Mouse (Mus musculus): Measurements from ENCODE around the gene Fgf18. TPM values are rescaled to one million over a fixed set of nuclear protein-coding genes. Genes with fewer than 3 reads are reported as not detected.
A peak's percentile ranks its signal among the peaks of the same experiment; 100 is the strongest.

Fgf18 gene
- polyA plus RNA-seq, 1 experiment from 2014 or later = 3.9 TPM

- Histone ChIP-seq H3K4me3 (ENCODE audit: low read depth, low read length) (no peak overlapping the region), H3K27me3 (replicated peaks; ENCODE audit: control insufficient read depth, insufficient read depth, low read length) (no peaks in the 10 kb centered on the region), H3K4me2 (ENCODE audit: low read length) (no peak overlapping the region), H3K36me3 (ENCODE audit: control insufficient read depth, insufficient read depth, low read length) (no peaks in the 10 kb centered on the region), H3K9ac (ENCODE audit: low read length) (no peak overlapping the region), H3K9me3 (replicated peaks; ENCODE audit: control insufficient read depth, low read length) (no peaks in the 10 kb centered on the region), H3K4me1 (ENCODE audit: control insufficient read depth, insufficient read depth, low read length) (no peaks in the 10 kb centered on the region), H3K27ac (ENCODE audit: low read depth, low read length) (0 out of 2 replicates have a peak overlapping the region, but pooled peaks have one; percentile 9)
- peak; percentile 60 for DNase-seq (ENCODE audit: low spot score)
- WGBS = 51% methylated on average over 6 of the region's 6 CpGs
- ATAC-seq = no peak
Measured at GRCm38 (mm10) chr11:33089856-33090255, 57.3 kb downstream of the Fgf18 start.

GRCm38 (mm10) chr11:33088181-33088580 is 59.0 kb downstream of the Fgf18 start:
- H3K27ac ChIP-seq (ENCODE audit: low read depth, low read length) = no peak overlapping the region
- WGBS = 38% methylated on average over 1 of the region's 1 CpGs
- DNase-seq (ENCODE audit: low spot score) = no peak
- no peaks in the 10 kb centered on the region for H3K4me1 ChIP-seq (ENCODE audit: control insufficient read depth, insufficient read depth, low read length)
- no peaks in the 10 kb centered on the region for H3K27me3 ChIP-seq (replicated peaks; ENCODE audit: control insufficient read depth, insufficient read depth, low read length)
- no peak for ATAC-seq
- no peaks in the 10 kb centered on the region for H3K36me3 ChIP-seq (ENCODE audit: control insufficient read depth, insufficient read depth, low read length)
- H3K4me2 ChIP-seq (ENCODE audit: low read length) = no peak overlapping the region
- no peak overlapping the region for H3K4me3 ChIP-seq (ENCODE audit: low read depth, low read length)
- H3K9me3 ChIP-seq (replicated peaks; ENCODE audit: control insufficient read depth, low read length) = no peaks in the 10 kb centered on the region
- H3K9ac ChIP-seq (ENCODE audit: low read length) = no peak overlapping the region

GRCm38 (mm10) chr11:33086046-33086445 is 61.2 kb downstream of the Fgf18 start:
- ATAC-seq = no peak
- Histone ChIP-seq H3K36me3 (ENCODE audit: control insufficient read depth, insufficient read depth, low read length) (no peaks in the 10 kb centered on the region), H3K4me3 (ENCODE audit: low read depth, low read length) (no peak overlapping the region), H3K9ac (ENCODE audit: low read length) (no peak overlapping the region), H3K4me2 (ENCODE audit: low read length) (no peak overlapping the region), H3K27ac (ENCODE audit: low read depth, low read length) (no peak overlapping the region), H3K4me1 (ENCODE audit: control insufficient read depth, insufficient read depth, low read length) (no peaks in the 10 kb centered on the region), H3K9me3 (replicated peaks; ENCODE audit: control insufficient read depth, low read length) (no peaks in the 10 kb centered on the region), H3K27me3 (replicated peaks; ENCODE audit: control insufficient read depth, insufficient read depth, low read length) (no peaks in the 10 kb centered on the region)
- no peak for DNase-seq (ENCODE audit: low spot score)
- WGBS = 92% methylated on average over 1 of the region's 1 CpGs

- Histone ChIP-seq H3K4me2 (ENCODE audit: low read length) (no peak overlapping the region), H3K4me3 (ENCODE audit: low read depth, low read length) (no peak overlapping the region), H3K36me3 (ENCODE audit: control insufficient read depth, insufficient read depth, low read length) (no peaks in the 10 kb centered on the region), H3K4me1 (ENCODE audit: control insufficient read depth, insufficient read depth, low read length) (no peaks in the 10 kb centered on the region), H3K9ac (ENCODE audit: low read length) (no peak overlapping the region), H3K9me3 (replicated peaks; ENCODE audit: control insufficient read depth, low read length) (no peaks in the 10 kb centered on the region), H3K27me3 (replicated peaks; ENCODE audit: control insufficient read depth, insufficient read depth, low read length) (no peaks in the 10 kb centered on the region), H3K27ac (ENCODE audit: low read depth, low read length) (no peak overlapping the region)
- DNase-seq (ENCODE audit: low spot score) (no peak), ATAC-seq (no peak)
- WGBS = 90% methylated on average over 4 of the region's 4 CpGs
Measured at GRCm38 (mm10) chr11:33085514-33085913, 61.7 kb downstream of the Fgf18 start.

GRCm38 (mm10) chr11:33085054-33085453 is 62.1 kb downstream of the Fgf18 start:
- no peak overlapping the region for H3K9ac ChIP-seq (ENCODE audit: low read length)
- H3K4me1 ChIP-seq (ENCODE audit: control insufficient read depth, insufficient read depth, low read length) = no peaks in the 10 kb centered on the region
- ATAC-seq (no peak), DNase-seq (ENCODE audit: low spot score) (no peak)
- H3K27me3 ChIP-seq (replicated peaks; ENCODE audit: control insufficient read depth, insufficient read depth, low read length) = no peaks in the 10 kb centered on the region
- H3K4me3 ChIP-seq (ENCODE audit: low read depth, low read length) = no peak overlapping the region
- H3K27ac ChIP-seq (ENCODE audit: low read depth, low read length) = no peak overlapping the region
- 92% methylated on average over 3 of the region's 3 CpGs for WGBS
- H3K9me3 ChIP-seq (replicated peaks; ENCODE audit: control insufficient read depth, low read length) = no peaks in the 10 kb centered on the region
- H3K36me3 ChIP-seq (ENCODE audit: control insufficient read depth, insufficient read depth, low read length) = no peaks in the 10 kb centered on the region
- H3K4me2 ChIP-seq (ENCODE audit: low read length) = no peak overlapping the region

GRCm38 (mm10) chr11:33084041-33084440 is 63.2 kb downstream of the Fgf18 start:
- Histone ChIP-seq H3K9ac (ENCODE audit: low read length) (no peak overlapping the region), H3K27ac (ENCODE audit: low read depth, low read length) (no peak overlapping the region), H3K4me1 (ENCODE audit: control insufficient read depth, insufficient read depth, low read length) (no peaks in the 10 kb centered on the region), H3K36me3 (ENCODE audit: control insufficient read depth, insufficient read depth, low read length) (no peaks in the 10 kb centered on the region), H3K4me3 (ENCODE audit: low read depth, low read length) (no peak overlapping the region), H3K4me2 (ENCODE audit: low read length) (no peak overlapping the region), H3K9me3 (replicated peaks; ENCODE audit: control insufficient read depth, low read length) (no peaks in the 10 kb centered on the region), H3K27me3 (replicated peaks; ENCODE audit: control insufficient read depth, insufficient read depth, low read length) (no peaks in the 10 kb centered on the region)
- ATAC-seq (no peak), DNase-seq (ENCODE audit: low spot score) (no peak)
- 97% methylated on average over 2 of the region's 2 CpGs for WGBS

- Histone ChIP-seq H3K27ac (ENCODE audit: low read depth, low read length) (no peak overlapping the region), H3K4me1 (ENCODE audit: control insufficient read depth, insufficient read depth, low read length) (no peaks in the 10 kb centered on the region), H3K9me3 (replicated peaks; ENCODE audit: control insufficient read depth, low read length) (no peaks in the 10 kb centered on the region), H3K4me3 (ENCODE audit: low read depth, low read length) (no peak overlapping the region), H3K27me3 (replicated peaks; ENCODE audit: control insufficient read depth, insufficient read depth, low read length) (no peaks in the 10 kb centered on the region), H3K4me2 (ENCODE audit: low read length) (no peak overlapping the region), H3K9ac (ENCODE audit: low read length) (no peak overlapping the region), H3K36me3 (ENCODE audit: control insufficient read depth, insufficient read depth, low read length) (no peaks in the 10 kb centered on the region)
- 82% methylated on average over 3 of the region's 3 CpGs for WGBS
- DNase-seq (ENCODE audit: low spot score) (no peak), ATAC-seq (no peak)
Measured at GRCm38 (mm10) chr11:33081175-33081574, 66.0 kb downstream of the Fgf18 start.

- ATAC-seq (no peak), DNase-seq (ENCODE audit: low spot score) (no peak)
- no peak overlapping the region for H3K27ac ChIP-seq (ENCODE audit: low read depth, low read length)
- no peaks in the 10 kb centered on the region for H3K4me1 ChIP-seq (ENCODE audit: control insufficient read depth, insufficient read depth, low read length)
- no peak overlapping the region for H3K9ac ChIP-seq (ENCODE audit: low read length)
- no peak overlapping the region for H3K4me2 ChIP-seq (ENCODE audit: low read length)
- H3K36me3 ChIP-seq (ENCODE audit: control insufficient read depth, insufficient read depth, low read length) = no peaks in the 10 kb centered on the region
- H3K4me3 ChIP-seq (ENCODE audit: low read depth, low read length) = no peak overlapping the region
- WGBS = 73% methylated on average over 16 of the region's 16 CpGs
- H3K9me3 ChIP-seq (replicated peaks; ENCODE audit: control insufficient read depth, low read length) = no peaks in the 10 kb centered on the region
- no peaks in the 10 kb centered on the region for H3K27me3 ChIP-seq (replicated peaks; ENCODE audit: control insufficient read depth, insufficient read depth, low read length)
Measured at GRCm38 (mm10) chr11:33080046-33080808, 67.0 kb downstream of the Fgf18 start.

- Histone ChIP-seq H3K27ac (ENCODE audit: low read depth, low read length) (no peak overlapping the region), H3K9ac (ENCODE audit: low read length) (no peak overlapping the region), H3K4me2 (ENCODE audit: low read length) (no peak overlapping the region), H3K27me3 (replicated peaks; ENCODE audit: control insufficient read depth, insufficient read depth, low read length) (no peaks in the 10 kb centered on the region), H3K9me3 (replicated peaks; ENCODE audit: control insufficient read depth, low read length) (no peaks in the 10 kb centered on the region), H3K4me3 (ENCODE audit: low read depth, low read length) (no peak overlapping the region), H3K36me3 (ENCODE audit: control insufficient read depth, insufficient read depth, low read length) (no peaks in the 10 kb centered on the region), H3K4me1 (ENCODE audit: control insufficient read depth, insufficient read depth, low read length) (no peaks in the 10 kb centered on the region; the same call in 1 of the 2 replicates)
- 70% methylated on average over 6 of the region's 6 CpGs for WGBS
- ATAC-seq (no peak), DNase-seq (ENCODE audit: low spot score) (no peak)
Measured at GRCm38 (mm10) chr11:33079424-33079823, 67.8 kb downstream of the Fgf18 start.
